ENCODE assay signal across 20 mouse cellular contexts in genomic region chr2:21211361-21211760, GRCm38 (mm10). TPM values are rescaled to one million over a fixed set of nuclear protein-coding genes. Genes with fewer than 3 reads are reported as not detected.
"Had no signal": no experiment of that assay in that cellular context is flagged by ENCODE, and none has a peak within 500 bp of the region (broad histone marks: within the 10 kb centered on the region; RNA-seq: fewer than 3 reads in every experiment).

No protein-coding gene starts in this region.

- H3K27ac ChIP-seq: kidney, embryonic 15.5 days; liver, embryonic 12.5 days; liver, embryonic 15.5 days; lung, embryonic 15.5 days; midbrain, embryonic 10.5 days; midbrain, embryonic 13.5 days; stomach, embryonic 15.5 days had no signal

- H3K9ac ChIP-seq: kidney, embryonic 15.5 days; liver, embryonic 12.5 days; liver, embryonic 15.5 days; lung, embryonic 15.5 days; midbrain, embryonic 13.5 days; stomach, embryonic 15.5 days had no signal

- H3K9me3 ChIP-seq: kidney, embryonic 15.5 days; liver, embryonic 12.5 days; liver, embryonic 15.5 days; lung, embryonic 15.5 days; megakaryocyte, embryonic 14.5 days; midbrain, embryonic 10.5 days; midbrain, embryonic 13.5 days; stomach, embryonic 15.5 days had no signal

- ATAC-seq: liver, embryonic 12.5 days; midbrain, embryonic 13.5 days had no signal

- H3K4me2 ChIP-seq: kidney, embryonic 15.5 days; liver, embryonic 12.5 days; liver, embryonic 15.5 days; lung, embryonic 15.5 days; midbrain, embryonic 13.5 days; stomach, embryonic 15.5 days had no signal

- H3K27me3 ChIP-seq: kidney, embryonic 15.5 days; liver, embryonic 12.5 days; liver, embryonic 15.5 days; lung, embryonic 15.5 days; megakaryocyte, embryonic 14.5 days; midbrain, embryonic 13.5 days; stomach, embryonic 15.5 days had no signal

- H3K36me3 ChIP-seq: kidney, embryonic 15.5 days; liver, embryonic 12.5 days; liver, embryonic 15.5 days; lung, embryonic 15.5 days; stomach, embryonic 15.5 days had no signal

- H3K4me3 ChIP-seq: kidney, embryonic 15.5 days; liver, embryonic 12.5 days; liver, embryonic 15.5 days; lung, embryonic 15.5 days; megakaryocyte, embryonic 14.5 days; midbrain, embryonic 10.5 days; midbrain, embryonic 13.5 days; stomach, embryonic 15.5 days had no signal

- H3K4me1 ChIP-seq: kidney, embryonic 15.5 days; liver, embryonic 15.5 days; lung, embryonic 15.5 days; stomach, embryonic 15.5 days had no signal

- DNase-seq: kidney, adult 8-10 months; kidney, postnatal 10 days; kidney, postnatal 36 days; lung, adult 18-20 months; lung, postnatal 10 days; lung, postnatal 36 days; retina, postnatal 1 day; right cerebral cortex, postnatal 25 days; spleen, adult 18-20 months; thymus, adult 18-20 months; thymus, postnatal 36 days had no signal

RNA-seq across cellular contexts. Expression of gene Enkur, which starts 6.2 kb away (rescaled TPM):
- polyA plus RNA-seq: limb, embryonic 11.5 days; liver, embryonic 12.5 days; liver, embryonic 15.5 days had no signal
